Mouse (Mus musculus): ENCODE results near the gene Exoc6b.

Exoc6b gene

GRCm38 (mm10) chr6:84708631-84709030 is 360.7 kb downstream of the Exoc6b start:
- DNase-seq = no peak

GRCm38 (mm10) chr6:84699579-84699978 is 369.7 kb downstream of the Exoc6b start:
- no peak for DNase-seq

- DNase-seq = no peak
Observed at GRCm38 (mm10) chr6:84698288-84698673, 371.0 kb downstream of the Exoc6b start.

GRCm38 (mm10) chr6:84697474-84698287 is 371.6 kb downstream of the Exoc6b start:
- DNase-seq = peak; percentile 5 to 39

- no peak for DNase-seq
Observed at GRCm38 (mm10) chr6:84693844-84694243, 375.5 kb downstream of the Exoc6b start.

- no peak for DNase-seq
Observed at GRCm38 (mm10) chr6:84693204-84693603, 376.1 kb downstream of the Exoc6b start.

GRCm38 (mm10) chr6:84691907-84692306 is 377.4 kb downstream of the Exoc6b start:
- DNase-seq = peak in 1 of 2 experiments; percentile 32

GRCm38 (mm10) chr6:84677770-84678169 is 391.5 kb downstream of the Exoc6b start:
- DNase-seq = no peak

- DNase-seq = no peak
Observed at GRCm38 (mm10) chr6:84674936-84675335, 394.4 kb downstream of the Exoc6b start.

GRCm38 (mm10) chr6:84674136-84674535 is 395.2 kb downstream of the Exoc6b start:
- DNase-seq = no peak

- DNase-seq = no peak
Observed at GRCm38 (mm10) chr6:84661451-84662112, 407.7 kb downstream of the Exoc6b start.

- no peak for DNase-seq
Observed at GRCm38 (mm10) chr6:84660982-84661381, 408.3 kb downstream of the Exoc6b start.

- DNase-seq = no peak
Observed at GRCm38 (mm10) chr6:84657091-84657490, 412.2 kb downstream of the Exoc6b start.

GRCm38 (mm10) chr6:84656680-84657079 is 412.6 kb downstream of the Exoc6b start:
- DNase-seq = peak in 1 of 2 experiments; percentile 56

- no peak for DNase-seq
Observed at GRCm38 (mm10) chr6:84651902-84652301, 417.4 kb downstream of the Exoc6b start.

GRCm38 (mm10) chr6:84647197-84647596 is 422.1 kb downstream of the Exoc6b start:
- no peak for DNase-seq

GRCm38 (mm10) chr6:84646696-84647095 is 422.6 kb downstream of the Exoc6b start:
- DNase-seq = no peak

- DNase-seq = peak in 1 of 2 experiments; percentile 8
Observed at GRCm38 (mm10) chr6:84641062-84641431, 428.3 kb downstream of the Exoc6b start.

GRCm38 (mm10) chr6:84640324-84641061 is 428.8 kb downstream of the Exoc6b start:
- peak; percentile 56 to 67 for DNase-seq

- DNase-seq = peak; percentile 52 to 78
Observed at GRCm38 (mm10) chr6:84638206-84638605, 431.1 kb downstream of the Exoc6b start.

GRCm38 (mm10) chr6:84631588-84631987 is 437.7 kb downstream of the Exoc6b start:
- no peak for DNase-seq

GRCm38 (mm10) chr6:84630276-84630675 is 439.0 kb downstream of the Exoc6b start:
- peak; percentile 39 to 47 for DNase-seq

- DNase-seq = no peak
Observed at GRCm38 (mm10) chr6:84628831-84629230, 440.5 kb downstream of the Exoc6b start.
